Mouse (Mus musculus): ENCODE data around the gene Lrfn1. TPM values are rescaled to one million over a fixed set of nuclear protein-coding genes. Genes with fewer than 3 reads are reported as not detected.

Gene Lrfn1
- 1 to 10 TPM; 4.3 to 5.1 TPM for total RNA-seq (2023)

GRCm38 (mm10) chr7:28451531-28452360 lies at the start of gene Lrfn1:
TSS of gene Lrfn1 (plus strand) at chr7:28451980.

GRCm38 (mm10) chr7:28436932-28437570 lies 14.7 kb upstream of the Lrfn1 start, which contains the start of gene Gmfg:
TSS of gene Gmfg (plus strand) at chr7:28437447.

GRCm38 (mm10) chr7:28510405-28510974 lies 58.7 kb downstream of the Lrfn1 start, which contains the start of gene Ifnl2:
TSS of gene Ifnl2 (minus strand) at chr7:28510455.

Other genes starting within 250 kb of the Lrfn1 start
- gene Eid2, start 184.1 kb upstream of the Lrfn1 start, total RNA-seq (2023) = 10 to 100 TPM; 11.0 to 12.4 TPM
- 1 to 10 TPM; 6.2 to 7.4 TPM for gene Eid2b, start 174.2 kb upstream of the Lrfn1 start, total RNA-seq (2023)
- gene Selenov, start 160.8 kb upstream of the Lrfn1 start, total RNA-seq (2023) = not detected
- gene Dll3, start 149.7 kb upstream of the Lrfn1 start, total RNA-seq (2023) = not detected
- 10 to 100 TPM; 34.1 to 40.1 TPM for gene Timm50, start 139.9 kb upstream of the Lrfn1 start, total RNA-seq (2023)
- 100 to 1,000 TPM; 169 to 174 TPM for gene Supt5, start 113.2 kb upstream of the Lrfn1 start, total RNA-seq (2023)
- 1,000 to 10,000 TPM; 5,462 to 5,531 TPM for gene Rps16, start 101.3 kb upstream of the Lrfn1 start, total RNA-seq (2023)
- gene Plekhg2, start 79.4 kb upstream of the Lrfn1 start, total RNA-seq (2023) = 100 to 1,000 TPM; 182 to 187 TPM
- gene Zfp36, start 71.7 kb upstream of the Lrfn1 start, total RNA-seq (2023) = 100 to 1,000 TPM; 193 to 206 TPM
- gene Med29, start 59.3 kb upstream of the Lrfn1 start, total RNA-seq (2023) = 10 to 100 TPM; 16.1 to 20.7 TPM
- 100 to 1,000 TPM; 144 to 185 TPM for gene Paf1, start 59.0 kb upstream of the Lrfn1 start, total RNA-seq (2023)
- 100 to 1,000 TPM; 282 to 300 TPM for gene Gmfg, start 14.5 kb upstream of the Lrfn1 start, total RNA-seq (2023)
- not detected for gene Ifnl2, start 58.5 kb downstream of the Lrfn1 start, total RNA-seq (2023)
- not detected for gene Ifnl3, start 70.9 kb downstream of the Lrfn1 start, total RNA-seq (2023)
- gene Sycn, start 88.9 kb downstream of the Lrfn1 start, total RNA-seq (2023) = not detected
- not detected for gene Nccrp1, start 95.3 kb downstream of the Lrfn1 start, total RNA-seq (2023)
- gene Samd4b, start 146.2 kb downstream of the Lrfn1 start, total RNA-seq (2023) = 10 to 100 TPM; 43.9 to 46.4 TPM
- 10 to 100 TPM in 1 of 2 experiments, 1 to 10 TPM in 1; 8.4 to 10.2 TPM for gene Pak4, start 146.2 kb downstream of the Lrfn1 start, total RNA-seq (2023)
- gene Acp7, start 179.4 kb downstream of the Lrfn1 start, total RNA-seq (2023) = not detected
- 1 to 10 TPM; 2.2 to 6.5 TPM for gene Fbxo27, start 240.9 kb downstream of the Lrfn1 start, total RNA-seq (2023)